In genomic region chr2:165503259-165504203, GRCm38 (mm10) we compare ENCODE assay signal across 7 mouse cellular contexts. TPM values are rescaled to one million over a fixed set of nuclear protein-coding genes. Genes with fewer than 3 reads are reported as not detected.
DNase-seq lines count a peak whose midpoint lies in the region; ATAC-seq and TF ChIP-seq lines count a peak whose summit lies in the region.

Gene Slc2a10, plus strand, starts transcription at chr2:165503787.

- H3K4me2 ChIP-seq in kidney, embryonic 14.5 days (replicated peaks; ENCODE audit: low read depth, low read length): peak within 1 kb of the TSS; percentile 79
- peak within 1 kb of the TSS; percentile 74 for H3K4me2 ChIP-seq in stomach, embryonic 15.5 days

- TF ChIP-seq EP300 in heart, adult 2 months (IDR thresholded peaks at IDR 0.05; ENCODE audit: insufficient read depth, low read depth, low read length): 0 out of 2 replicates have a peak, but pooled peaks have one; percentile 21

- DNase-seq in adipocyte (ENCODE audit: low spot score): peak; percentile 56
- DNase-seq in embryo, embryonic 11 days: peak; percentile 59
- peak; percentile 73 to 79 for DNase-seq in heart, adult 2 months
- DNase-seq in lung, postnatal 10 days: peak; percentile 84
- no peak for DNase-seq in thymus, adult 2 months

- intact Hi-C loops in heart, adult 2 months (cut with DNase I): no loop called here

- peak; percentile 58 for TF ChIP-seq POLR2A in heart, adult 2 months (IDR thresholded peaks at IDR 0.05; ENCODE audit: insufficient read depth, low read depth, low read length)
- TF ChIP-seq POLR2A in thymus, adult 2 months (IDR thresholded peaks at IDR 0.05; ENCODE audit: control insufficient read depth, extremely low read depth, insufficient read depth, low read length, poor library complexity): no peak

- H3K4me3 ChIP-seq in heart, adult 2 months: peak within 1 kb of the TSS; percentile 60
- peak within 1 kb of the TSS; percentile 46 for H3K4me3 ChIP-seq in kidney, embryonic 14.5 days (ENCODE audit: low read length)
- H3K4me3 ChIP-seq in stomach, embryonic 15.5 days (replicated peaks): peak within 1 kb of the TSS; percentile 49
- H3K4me3 ChIP-seq in thymus, adult 2 months (ENCODE audit: control insufficient read depth, insufficient read depth, low read length): no peak within 1 kb of the TSS

- H3K4me1 ChIP-seq in heart, adult 2 months (ENCODE audit: control insufficient read depth, insufficient read depth, low read length): peaks cover 3% of the 10 kb centered on the region; the same call in 1 of the 2 replicates
- no peaks in the 10 kb centered on the region for H3K4me1 ChIP-seq in kidney, embryonic 14.5 days (ENCODE audit: control insufficient read depth, insufficient read depth, low read length)
- peaks cover 26% of the 10 kb centered on the region for H3K4me1 ChIP-seq in stomach, embryonic 15.5 days
- H3K4me1 ChIP-seq in thymus, adult 2 months (replicated peaks; ENCODE audit: control insufficient read depth, insufficient read depth, low read length): no peaks in the 10 kb centered on the region

- peak within 1 kb of the TSS; percentile 83 for H3K9ac ChIP-seq in heart, adult 2 months (ENCODE audit: low read depth, low read length)
- H3K9ac ChIP-seq in kidney, embryonic 14.5 days (ENCODE audit: low read depth, low read length): peak within 1 kb of the TSS; percentile 64
- peak within 1 kb of the TSS; percentile 52; the same call in 1 of the 2 replicates for H3K9ac ChIP-seq in stomach, embryonic 15.5 days

- no peaks in the 10 kb centered on the region for H3K79me2 ChIP-seq in heart, adult 2 months (replicated peaks; ENCODE audit: control insufficient read depth, insufficient read depth, low read length)

- no peaks in the 10 kb centered on the region for H3K36me3 ChIP-seq in heart, adult 2 months (ENCODE audit: control insufficient read depth, insufficient read depth, low read length)
- H3K36me3 ChIP-seq in kidney, embryonic 14.5 days (ENCODE audit: control insufficient read depth, insufficient read depth, low read length): no peaks in the 10 kb centered on the region
- no peaks in the 10 kb centered on the region for H3K36me3 ChIP-seq in stomach, embryonic 15.5 days
- no peaks in the 10 kb centered on the region for H3K36me3 ChIP-seq in thymus, adult 2 months (ENCODE audit: control insufficient read depth, insufficient read depth, low read length)

- peak within 1 kb of the TSS; percentile 42 for H3K27ac ChIP-seq in heart, adult 2 months
- 0 out of 2 replicates have a peak within 1 kb of the TSS, but pooled peaks have one; percentile 13 for H3K27ac ChIP-seq in kidney, embryonic 14.5 days (ENCODE audit: low read depth, low read length)
- peak within 1 kb of the TSS; percentile 63; the same call in 1 of the 2 replicates for H3K27ac ChIP-seq in stomach, embryonic 15.5 days
- H3K27ac ChIP-seq in thymus, adult 2 months (ENCODE audit: control insufficient read depth, insufficient read depth, low read length): no peak within 1 kb of the TSS

- no peak for TF ChIP-seq CTCF in heart, adult 2 months (IDR thresholded peaks at IDR 0.05)
- TF ChIP-seq CTCF in thymus, adult 2 months (IDR thresholded peaks at IDR 0.05; ENCODE audit: borderline replicate concordance, control insufficient read depth, extremely low read depth, insufficient read depth, low read length, poor library complexity): no peak

- no peaks in the 10 kb centered on the region for H3K9me3 ChIP-seq in kidney, embryonic 14.5 days (ENCODE audit: control insufficient read depth, low read length)
- no peaks in the 10 kb centered on the region for H3K9me3 ChIP-seq in stomach, embryonic 15.5 days

- peak; percentile 80 for ATAC-seq in kidney, embryonic 14.5 days (ENCODE audit: low FRiP score, low TSS enrichment)
- peak; percentile 77 for ATAC-seq in stomach, embryonic 15.5 days (ENCODE audit: insufficient read depth, low FRiP score, low read depth)

- no peaks in the 10 kb centered on the region for H3K27me3 ChIP-seq in heart, adult 2 months (ENCODE audit: control insufficient read depth, insufficient read depth, low read length)
- H3K27me3 ChIP-seq in kidney, embryonic 14.5 days (ENCODE audit: control insufficient read depth, insufficient read depth, low read length): no peaks in the 10 kb centered on the region
- H3K27me3 ChIP-seq in stomach, embryonic 15.5 days (replicated peaks): no peaks in the 10 kb centered on the region
- H3K27me3 ChIP-seq in thymus, adult 2 months (ENCODE audit: control insufficient read depth, insufficient read depth, low read length): peaks cover 4% of the 10 kb centered on the region; the same call in 1 of the 2 replicates

- 7% methylated on average over 30 of the region's 32 CpGs for WGBS in heart, adult 2 months
- WGBS in kidney, embryonic 14.5 days: 6% methylated on average over 29 of the region's 32 CpGs
- 6% methylated on average over 26 of the region's 32 CpGs for WGBS in stomach, embryonic 15.5 days
- 12% methylated on average over 31 of the region's 32 CpGs for WGBS in thymus, adult 2 months

RNA-seq across cellular contexts. Expression of gene Slc2a10, which starts in this region (rescaled TPM):
- 1 to 10 TPM; 5.0 to 5.8 TPM for total RNA-seq in heart, adult 2 months (2021)
- 3.8 and 4.4 TPM in 2 replicates for polyA plus RNA-seq in heart, adult 2 months (2012; rRNA removed)
- 3.0 and 6.9 TPM in 2 replicates for polyA plus RNA-seq in kidney, embryonic 14.5 days (2014; fragmentation: Nextera tagmentation; extraction: Ambion mirVana)
- 7.2 and 8.1 TPM in 2 replicates for polyA plus RNA-seq in stomach, embryonic 15.5 days (2015; fragmentation: Nextera tagmentation; extraction: Ambion mirVana)
- 0.75 and 1.00 TPM in 2 replicates for polyA plus RNA-seq in thymus, adult 2 months (2012; rRNA removed)
